Mouse (Mus musculus) stomach, postnatal 0 days (tissue): Measurements from ENCODE around the gene Stmnd1. TPM values are rescaled to one million over a fixed set of nuclear protein-coding genes. Genes with fewer than 3 reads are reported as not detected.

Source experiments
- ATAC-seq: fragments of 200-750 bp; cut with Nextera tagmentation; 2 replicates; pipeline ENCODE4 v1.8.0; 2017; ENCODE audit not compliant: low FRiP score, low TSS enrichment
- DNase-seq: peaks from one replicate; pipeline ENCODE4 v3.0.0-alpha.2; 2016; ENCODE audit warnings: low spot score
- H3K27ac ChIP-seq: fragments of 300-500 bp; sonication (generic); replicated peaks from 2 replicates; pipeline ENCODE4 v1.5.1; 2014; ENCODE audit warnings: mild to moderate bottlenecking, control low read depth
- H3K27me3 ChIP-seq: fragments of 300-500 bp; sonication (generic); 2 replicates; pipeline ENCODE4 v1.6.1; 2014; ENCODE audit warnings: low read length; ENCODE audit not compliant: control insufficient read depth, insufficient read depth
- H3K36me3 ChIP-seq: fragments of 300-500 bp; sonication (generic); 2 replicates; pipeline ENCODE4 v1.6.1; 2014; ENCODE audit warnings: low read length, mixed read lengths; ENCODE audit not compliant: control insufficient read depth, insufficient read depth
- H3K4me1 ChIP-seq: fragments of 300-500 bp; sonication (generic); replicated peaks from 2 replicates; pipeline ENCODE4 v1.6.1; 2014; ENCODE audit warnings: antibody characterized with exemption; ENCODE audit not compliant: control insufficient read depth, insufficient read depth
- H3K4me2 ChIP-seq: fragments of 300-500 bp; sonication (generic); replicated peaks from 2 replicates; pipeline ENCODE4 v1.6.1; 2014; ENCODE audit warnings: low read depth, mild to moderate bottlenecking, control low read depth, moderate library complexity
- H3K4me3 ChIP-seq: fragments of 300-500 bp; sonication (generic); 2 replicates; pipeline ENCODE4 v1.5.1; 2014; ENCODE audit warnings: low read depth, low read length, control low read depth
- H3K9ac ChIP-seq: fragments of 300-500 bp; sonication (generic); 2 replicates; pipeline ENCODE4 v1.6.1; 2014; ENCODE audit warnings: mild to moderate bottlenecking, low read length, control low read depth, mixed read lengths
- H3K9me3 ChIP-seq: fragments of 300-500 bp; sonication (generic); 2 replicates; pipeline ENCODE4 v1.6.1; 2016; ENCODE audit warnings: low read length; ENCODE audit not compliant: control insufficient read depth
- CTCF ChIP-seq: IDR thresholded peaks from 2 replicates; pipeline ENCODE4 v1.5.1; 2016; ENCODE audit warnings: antibody characterized with exemption, low read depth, mild to moderate bottlenecking, moderate library complexity
- EP300 ChIP-seq: optimal IDR thresholded peaks from 2 replicates; pipeline ENCODE3; 2016; ENCODE audit warnings: antibody characterized with exemption
- WGBS: fragments of 180-500 bp; shearing (Covaris S2); extraction: QIAGEN DNeasy Blood & Tissue Kit; methylation state at CpG from one replicate; pipeline ENCODE4 v1.1.7; 2014; 5-methylcytosine and 5-hydroxymethylcytosine counted together
- polyA plus RNA-seq: library from polyadenylated mRNA; unstranded; fragments of >200 nt; fragmentation: Nextera tagmentation; extraction: Ambion mirVana; gene quantifications from 2 replicates; pipeline ENCODE4 v1.2.1, GENCODE M21; 2015

Gene Stmnd1
- polyA plus RNA-seq, 1 experiment from 2014 or later, result 0.45 TPM

- WGBS, result 82% methylated on average over 7 of the region's 7 CpGs
- Histone ChIP-seq H3K9ac (no peak overlapping the region), H3K4me2 (no peak overlapping the region), H3K9me3 (no peaks in the 10 kb centered on the region), H3K27ac (no peak overlapping the region), H3K36me3 (no peaks in the 10 kb centered on the region), H3K4me1 (no peaks in the 10 kb centered on the region), H3K4me3 (no peak overlapping the region), H3K27me3 (no peaks in the 10 kb centered on the region)
- TF ChIP-seq CTCF (no peak), EP300 (no peak)
- DNase-seq (no peak), ATAC-seq (no peak)
Measured at GRCm38 (mm10) chr13:46238796-46239195, 34.7 kb upstream of the Stmnd1 start.

DNA sequence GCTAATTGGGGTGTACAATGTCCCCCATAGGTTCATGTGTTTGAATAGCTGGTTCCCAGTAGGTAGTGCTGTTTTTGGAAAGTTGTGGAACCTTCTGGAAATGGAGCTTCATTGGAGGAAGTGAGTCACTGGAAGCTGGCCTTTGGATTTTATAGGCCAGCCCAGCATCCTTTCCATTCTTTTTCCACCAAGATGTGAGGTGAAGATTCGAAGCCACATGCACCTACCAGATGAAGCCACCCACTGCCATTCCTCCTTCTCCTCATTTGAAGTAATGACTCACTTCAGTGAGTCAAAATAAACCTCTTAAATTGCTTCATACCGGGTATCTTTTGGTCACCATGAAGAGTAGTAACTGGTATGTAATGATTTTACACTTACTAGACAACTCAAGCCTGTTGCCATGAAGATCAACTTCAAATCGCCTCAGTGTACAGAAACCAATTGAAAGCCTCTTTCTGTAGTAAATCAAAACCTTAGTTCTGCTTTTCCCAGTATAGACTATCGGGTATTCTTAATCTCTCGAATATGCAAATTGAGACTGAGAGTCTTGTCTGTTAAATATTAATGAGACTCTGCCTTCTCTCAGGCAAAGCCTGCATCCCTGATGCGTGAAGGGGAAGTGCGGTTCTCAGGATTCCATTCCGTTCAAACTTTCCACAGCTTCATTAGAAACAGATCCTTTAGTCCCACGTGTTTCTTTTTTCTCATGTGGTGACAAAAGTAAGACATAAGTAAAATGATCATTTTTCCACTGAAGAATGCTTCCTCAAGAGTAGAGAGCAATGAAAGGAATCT, 31.9 kb upstream of the Stmnd1 start:
- 80% methylated on average over 9 of the region's 9 CpGs for WGBS
- Histone ChIP-seq H3K27ac (no peak overlapping the region), H3K9me3 (no peaks in the 10 kb centered on the region), H3K9ac (no peak overlapping the region), H3K36me3 (no peaks in the 10 kb centered on the region), H3K27me3 (no peaks in the 10 kb centered on the region), H3K4me1 (no peaks in the 10 kb centered on the region), H3K4me2 (no peak overlapping the region), H3K4me3 (no peak overlapping the region)
- DNase-seq (no peak), ATAC-seq (no peak)
- TF ChIP-seq CTCF (no peak), EP300 (no peak)

GRCm38 (mm10) chr13:46253753-46254152, 19.8 kb upstream of the Stmnd1 start:
- no peak overlapping the region for H3K4me2 ChIP-seq
- H3K36me3 ChIP-seq, result no peaks in the 10 kb centered on the region
- TF ChIP-seq CTCF, result no peak
- TF ChIP-seq EP300, result no peak
- DNase-seq (no peak), ATAC-seq (no peak)
- H3K27ac ChIP-seq, result no peak overlapping the region
- no peak overlapping the region for H3K9ac ChIP-seq
- no peaks in the 10 kb centered on the region for H3K27me3 ChIP-seq
- H3K4me3 ChIP-seq, result no peak overlapping the region
- 77% methylated on average over 3 of the region's 3 CpGs for WGBS
- H3K9me3 ChIP-seq, result no peaks in the 10 kb centered on the region
- H3K4me1 ChIP-seq, result no peaks in the 10 kb centered on the region

- Histone ChIP-seq H3K27ac (no peak overlapping the region), H3K4me2 (no peak overlapping the region), H3K27me3 (no peaks in the 10 kb centered on the region), H3K9ac (no peak overlapping the region), H3K4me1 (no peaks in the 10 kb centered on the region), H3K9me3 (no peaks in the 10 kb centered on the region), H3K36me3 (no peaks in the 10 kb centered on the region), H3K4me3 (no peak overlapping the region)
- ATAC-seq, result no peak
- TF ChIP-seq EP300 (no peak), CTCF (no peak)
- DNase-seq, result no peak
- 94% methylated on average over 5 of the region's 5 CpGs for WGBS
Measured at GRCm38 (mm10) chr13:46254171-46254570, 19.4 kb upstream of the Stmnd1 start.

GRCm38 (mm10) chr13:46255616-46256015, 17.9 kb upstream of the Stmnd1 start:
- H3K9me3 ChIP-seq, result no peaks in the 10 kb centered on the region
- H3K36me3 ChIP-seq, result no peaks in the 10 kb centered on the region
- ATAC-seq (peak; percentile 82; the same call in 1 of the 2 replicates), DNase-seq (peak; percentile 57)
- H3K27me3 ChIP-seq, result no peaks in the 10 kb centered on the region
- H3K9ac ChIP-seq, result no peak overlapping the region
- no peaks in the 10 kb centered on the region for H3K4me1 ChIP-seq
- WGBS, result 54% methylated on average over 6 of the region's 6 CpGs
- H3K27ac ChIP-seq, result no peak overlapping the region
- TF ChIP-seq EP300 (no peak), CTCF (no peak)
- H3K4me2 ChIP-seq, result no peak overlapping the region
- no peak overlapping the region for H3K4me3 ChIP-seq

GRCm38 (mm10) chr13:46257847-46258246, 15.7 kb upstream of the Stmnd1 start:
- TF ChIP-seq EP300 (no peak), CTCF (peak; percentile 85)
- ATAC-seq, result 0 out of 2 replicates have a peak, but pooled peaks have one; percentile 29

More at GRCm38 (mm10) chr13:46257847-46258246, 15.7 kb upstream of the Stmnd1 start:
- Histone ChIP-seq H3K36me3 (no peaks in the 10 kb centered on the region), H3K27me3 (no peaks in the 10 kb centered on the region), H3K4me3 (no peak overlapping the region), H3K4me2 (no peak overlapping the region), H3K9me3 (no peaks in the 10 kb centered on the region), H3K27ac (no peak overlapping the region), H3K4me1 (no peaks in the 10 kb centered on the region), H3K9ac (no peak overlapping the region)
- peak; percentile 71 for DNase-seq
- 3% methylated on average over 4 of the region's 4 CpGs for WGBS
